Mouse (Mus musculus): ENCODE results near the gene Apol11b. TPM values are rescaled to one million over a fixed set of nuclear protein-coding genes. Genes with fewer than 3 reads are reported as not detected.

Gene Apol11b
- total RNA-seq (2023) = 8.4 TPM

DNA sequence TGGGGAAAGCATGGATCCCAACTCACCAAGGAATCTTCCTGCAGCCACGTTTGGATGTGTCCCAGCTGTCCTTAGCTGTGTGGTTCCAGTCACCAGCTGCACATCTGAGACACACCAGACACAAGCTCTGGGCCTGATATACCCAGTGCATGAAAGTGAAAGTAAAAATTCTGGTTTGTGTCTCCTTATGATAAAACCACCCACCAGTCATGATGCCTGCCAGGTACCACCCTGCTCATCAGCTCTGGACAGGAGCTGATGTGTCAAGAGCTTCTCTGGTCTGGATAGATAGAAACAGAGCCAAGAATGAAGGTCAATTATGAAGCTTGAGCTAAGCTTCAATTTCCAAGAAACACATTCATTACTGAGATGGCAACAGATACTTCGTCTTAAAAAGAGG, at the start of gene Apol11b:
Apol11b (minus strand) TSS at position 111 of the 400 bp plus-strand sequence.

DNA sequence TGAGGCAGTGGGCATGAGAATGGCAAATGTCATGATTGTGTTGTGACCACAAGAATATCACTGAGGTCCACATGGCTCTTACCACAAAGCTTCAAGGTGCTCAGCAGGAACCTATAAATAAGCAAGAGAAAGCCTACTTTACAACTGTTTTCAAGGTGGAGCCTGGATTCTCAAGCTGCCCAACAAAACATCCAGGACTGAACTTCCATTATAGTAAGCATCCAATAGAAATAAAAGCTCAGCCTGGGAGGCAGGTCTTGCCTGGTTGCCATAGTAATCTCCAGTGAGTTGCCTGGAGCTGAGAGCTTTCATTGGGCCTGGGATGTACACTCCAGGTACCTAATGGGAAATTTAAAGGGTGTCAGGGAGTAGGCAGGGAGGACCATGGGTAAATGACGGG, 44.1 kb downstream of the Apol11b start, which contains the start of gene Gm36245:
Gm36245 (plus strand) TSS at position 301 of the 400 bp plus-strand sequence.

DNA sequence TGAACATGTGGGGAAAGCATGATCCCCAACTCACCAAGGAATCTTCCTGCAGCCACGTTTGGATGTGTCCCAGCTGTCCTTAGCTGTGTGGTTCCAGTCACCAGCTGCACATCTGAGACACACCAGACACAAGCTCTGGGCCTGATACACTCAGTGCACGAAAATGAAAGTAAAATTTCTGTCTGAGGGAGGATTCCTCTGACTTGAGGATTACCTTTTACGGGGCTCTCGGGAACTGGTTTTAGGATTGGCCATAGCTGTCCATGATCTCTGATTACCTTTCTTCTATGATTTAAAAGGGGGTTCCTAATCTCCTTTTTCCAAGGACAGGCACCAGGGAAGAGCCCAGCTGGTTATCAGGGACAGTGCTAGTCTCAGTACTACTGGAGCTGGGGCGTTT, 47.1 kb downstream of the Apol11b start, which contains the start of gene Apol10b:
Apol10b (minus strand) TSS at position 165 of the 400 bp plus-strand sequence.

Other genes starting within 250 kb of the Apol11b start
- gene Apol7a, start 244.2 kb downstream of the Apol11b start, total RNA-seq (2023) = not detected
- gene Apol9a, start 232.2 kb downstream of the Apol11b start, total RNA-seq (2023) = 7.2 TPM
- 0.59 TPM for gene Apol7b, start 195.8 kb downstream of the Apol11b start, total RNA-seq (2023)
- gene Apol10a, start 166.2 kb downstream of the Apol11b start, total RNA-seq (2023) = not detected
- 2.6 TPM for gene Apol11a, start 135.0 kb downstream of the Apol11b start, total RNA-seq (2023)
- gene Apol7c, start 110.0 kb downstream of the Apol11b start, total RNA-seq (2023) = 1.2 TPM
- gene 1700025B11Rik, start 81.4 kb downstream of the Apol11b start, total RNA-seq (2023) = not detected
- 1.6 TPM for gene Apol10b, start 47.2 kb downstream of the Apol11b start, total RNA-seq (2023)
- not detected for gene Gm36245, start 44.0 kb downstream of the Apol11b start, total RNA-seq (2023)
- 53.8 TPM for gene Apol7e, start 55.6 kb upstream of the Apol11b start, total RNA-seq (2023)
- gene Apol9b, start 85.8 kb upstream of the Apol11b start, total RNA-seq (2023) = 2.6 TPM
- 20.0 TPM for gene Apol8, start 113.7 kb upstream of the Apol11b start, total RNA-seq (2023)
- gene Myh9, start 198.9 kb upstream of the Apol11b start, total RNA-seq (2023) = 1,061 TPM

Data from CD4-positive naive resting alpha-beta T cell, adult 76 days (primary cell).